Mouse (Mus musculus): ENCODE data around the gene Ube2d2b. TPM values are rescaled to one million over a fixed set of nuclear protein-coding genes. Genes with fewer than 3 reads are reported as not detected.
A peak's percentile ranks its signal among the peaks of the same experiment; 100 is the strongest.

The Ube2d2b gene
- polyA plus RNA-seq (2012; rRNA removed): 0.08 TPM in 1 of 2 replicates, not detected in the other

- no peak for DNase-seq
- Histone ChIP-seq H3K27me3 (replicated peaks; ENCODE audit: control insufficient read depth, insufficient read depth, low read length) (no peaks in the 10 kb centered on the region), H3K27ac (ENCODE audit: insufficient read depth, low read depth, low read length) (no peak within 1 kb of the TSS), H3K36me3 (ENCODE audit: control insufficient read depth, insufficient read depth, low read length) (no peaks in the 10 kb centered on the region), H3K4me3 (ENCODE audit: insufficient read depth, low read depth, low read length) (no peak within 1 kb of the TSS), H3K4me1 (ENCODE audit: control insufficient read depth, insufficient read depth, low read length) (no peaks in the 10 kb centered on the region; the same call in 1 of the 2 replicates)
- WGBS: 96% methylated on average over 22 of the region's 22 CpGs
- TF ChIP-seq POLR2A (IDR thresholded peaks at IDR 0.05; ENCODE audit: low read depth, low read length) (no peak), CTCF (conservative IDR thresholded peaks at IDR 0.05; ENCODE audit: insufficient read depth, insufficient read length, low read depth, low read length) (no peak)
Observed at GRCm38 (mm10) chr5:107829998-107830560, at the start of gene Ube2d2b. Gene Ube2d2b (plus strand): TSS chr5:107830099.

- WGBS: 93% methylated on average over 1 of the region's 1 CpGs
- Histone ChIP-seq H3K27me3 (replicated peaks; ENCODE audit: control insufficient read depth, insufficient read depth, low read length) (no peaks in the 10 kb centered on the region), H3K27ac (ENCODE audit: insufficient read depth, low read depth, low read length) (no peak overlapping the region), H3K4me1 (ENCODE audit: control insufficient read depth, insufficient read depth, low read length) (peaks cover 4% of the 10 kb centered on the region; the same call in 1 of the 2 replicates), H3K4me3 (ENCODE audit: insufficient read depth, low read depth, low read length) (no peak overlapping the region), H3K36me3 (ENCODE audit: control insufficient read depth, insufficient read depth, low read length) (no peaks in the 10 kb centered on the region; the same call in 1 of the 2 replicates)
- DNase-seq: no peak
- TF ChIP-seq CTCF (conservative IDR thresholded peaks at IDR 0.05; ENCODE audit: insufficient read depth, insufficient read length, low read depth, low read length) (no peak), POLR2A (IDR thresholded peaks at IDR 0.05; ENCODE audit: low read depth, low read length) (no peak)
Observed at GRCm38 (mm10) chr5:107782360-107782759, 47.5 kb upstream of the Ube2d2b start.

- Histone ChIP-seq H3K4me1 (ENCODE audit: control insufficient read depth, insufficient read depth, low read length) (peaks cover 4% of the 10 kb centered on the region; the same call in 1 of the 2 replicates), H3K4me3 (ENCODE audit: insufficient read depth, low read depth, low read length) (no peak overlapping the region), H3K27ac (ENCODE audit: insufficient read depth, low read depth, low read length) (no peak overlapping the region), H3K27me3 (replicated peaks; ENCODE audit: control insufficient read depth, insufficient read depth, low read length) (no peaks in the 10 kb centered on the region), H3K36me3 (ENCODE audit: control insufficient read depth, insufficient read depth, low read length) (peaks cover 4% of the 10 kb centered on the region; the same call in 1 of the 2 replicates)
- no peak for DNase-seq
- TF ChIP-seq CTCF (conservative IDR thresholded peaks at IDR 0.05; ENCODE audit: insufficient read depth, insufficient read length, low read depth, low read length) (no peak), POLR2A (IDR thresholded peaks at IDR 0.05; ENCODE audit: low read depth, low read length) (no peak)
- 86% methylated on average over 7 of the region's 7 CpGs for WGBS
Observed at GRCm38 (mm10) chr5:107787682-107788443, 42.0 kb upstream of the Ube2d2b start.

GRCm38 (mm10) chr5:107789492-107789891 is 40.4 kb upstream of the Ube2d2b start:
- Histone ChIP-seq H3K27ac (ENCODE audit: insufficient read depth, low read depth, low read length) (no peak overlapping the region), H3K4me3 (ENCODE audit: insufficient read depth, low read depth, low read length) (no peak overlapping the region), H3K36me3 (ENCODE audit: control insufficient read depth, insufficient read depth, low read length) (peaks cover 4% of the 10 kb centered on the region; the same call in 1 of the 2 replicates), H3K27me3 (replicated peaks; ENCODE audit: control insufficient read depth, insufficient read depth, low read length) (no peaks in the 10 kb centered on the region), H3K4me1 (ENCODE audit: control insufficient read depth, insufficient read depth, low read length) (peaks cover 9% of the 10 kb centered on the region; the same call in 1 of the 2 replicates)
- WGBS: 70% methylated on average over 5 of the region's 5 CpGs
- TF ChIP-seq CTCF (conservative IDR thresholded peaks at IDR 0.05; ENCODE audit: insufficient read depth, insufficient read length, low read depth, low read length) (peak; percentile 64), POLR2A (IDR thresholded peaks at IDR 0.05; ENCODE audit: low read depth, low read length) (no peak)
- peak; percentile 17 for DNase-seq

- 78% methylated on average over 2 of the region's 2 CpGs for WGBS
- Histone ChIP-seq H3K27me3 (replicated peaks; ENCODE audit: control insufficient read depth, insufficient read depth, low read length) (no peaks in the 10 kb centered on the region), H3K27ac (ENCODE audit: insufficient read depth, low read depth, low read length) (no peak overlapping the region), H3K36me3 (ENCODE audit: control insufficient read depth, insufficient read depth, low read length) (peaks cover 8% of the 10 kb centered on the region), H3K4me1 (ENCODE audit: control insufficient read depth, insufficient read depth, low read length) (peaks cover 9% of the 10 kb centered on the region; the same call in 1 of the 2 replicates), H3K4me3 (ENCODE audit: insufficient read depth, low read depth, low read length) (no peak overlapping the region)
- TF ChIP-seq CTCF (conservative IDR thresholded peaks at IDR 0.05; ENCODE audit: insufficient read depth, insufficient read length, low read depth, low read length) (no peak), POLR2A (IDR thresholded peaks at IDR 0.05; ENCODE audit: low read depth, low read length) (no peak)
- no peak for DNase-seq
Observed at GRCm38 (mm10) chr5:107791966-107792365, 37.9 kb upstream of the Ube2d2b start.

GRCm38 (mm10) chr5:107792516-107792915 is 37.4 kb upstream of the Ube2d2b start:
- peak; percentile 84 for DNase-seq
- H3K4me1 ChIP-seq (ENCODE audit: control insufficient read depth, insufficient read depth, low read length): peaks cover 9% of the 10 kb centered on the region; the same call in 1 of the 2 replicates
- peaks cover 9% of the 10 kb centered on the region for H3K36me3 ChIP-seq (ENCODE audit: control insufficient read depth, insufficient read depth, low read length)
- H3K27me3 ChIP-seq (replicated peaks; ENCODE audit: control insufficient read depth, insufficient read depth, low read length): no peaks in the 10 kb centered on the region
- TF ChIP-seq CTCF (conservative IDR thresholded peaks at IDR 0.05; ENCODE audit: insufficient read depth, insufficient read length, low read depth, low read length) (no peak), POLR2A (IDR thresholded peaks at IDR 0.05; ENCODE audit: low read depth, low read length) (no peak)
- no peak overlapping the region for H3K4me3 ChIP-seq (ENCODE audit: insufficient read depth, low read depth, low read length)
- H3K27ac ChIP-seq (ENCODE audit: insufficient read depth, low read depth, low read length): peak overlapping the region; percentile 80
- 70% methylated on average over 3 of the region's 3 CpGs for WGBS

GRCm38 (mm10) chr5:107793258-107793657 is 36.6 kb upstream of the Ube2d2b start:
- WGBS: 16% methylated on average over 3 of the region's 3 CpGs
- Histone ChIP-seq H3K36me3 (ENCODE audit: control insufficient read depth, insufficient read depth, low read length) (peaks cover 7% of the 10 kb centered on the region), H3K4me1 (ENCODE audit: control insufficient read depth, insufficient read depth, low read length) (peaks cover 9% of the 10 kb centered on the region; the same call in 1 of the 2 replicates), H3K4me3 (ENCODE audit: insufficient read depth, low read depth, low read length) (no peak overlapping the region), H3K27ac (ENCODE audit: insufficient read depth, low read depth, low read length) (peak overlapping the region; percentile 80), H3K27me3 (replicated peaks; ENCODE audit: control insufficient read depth, insufficient read depth, low read length) (no peaks in the 10 kb centered on the region)
- TF ChIP-seq CTCF (conservative IDR thresholded peaks at IDR 0.05; ENCODE audit: insufficient read depth, insufficient read length, low read depth, low read length) (no peak), POLR2A (IDR thresholded peaks at IDR 0.05; ENCODE audit: low read depth, low read length) (no peak)
- peak; percentile 83 for DNase-seq

All from kidney, adult 2 months (tissue).